In genomic region chrX:103821195-103821831, GRCm38 (mm10) we compare ENCODE assay signal across 8 mouse cellular contexts. TPM values are rescaled to one million over a fixed set of nuclear protein-coding genes. Genes with fewer than 3 reads are reported as not detected.
DNase-seq lines count a peak whose midpoint lies in the region; ATAC-seq lines count a peak whose summit lies in the region.

No protein-coding gene starts in this region.

- peaks cover 4% of the 10 kb centered on the region; the same call in 1 of the 2 replicates for H3K9me3 ChIP-seq in megakaryocyte, embryonic 14.5 days
- 0 out of 2 replicates have a peak, but pooled peaks cover 4% of the 10 kb centered on the region for H3K9me3 ChIP-seq in heart, embryonic 16.5 days (replicated peaks; ENCODE audit: control insufficient read depth, low read length)
- no peaks in the 10 kb centered on the region for H3K9me3 ChIP-seq in liver, embryonic 11.5 days (ENCODE audit: control insufficient read depth, low read length)
- no peaks in the 10 kb centered on the region for H3K9me3 ChIP-seq in neural tube, embryonic 13.5 days

- no peaks in the 10 kb centered on the region for H3K36me3 ChIP-seq in megakaryocyte, embryonic 14.5 days (replicated peaks; ENCODE audit: low read length)
- H3K36me3 ChIP-seq in heart, embryonic 16.5 days (ENCODE audit: control insufficient read depth, insufficient read depth), result no peaks in the 10 kb centered on the region
- H3K36me3 ChIP-seq in liver, embryonic 11.5 days (ENCODE audit: control insufficient read depth, insufficient read depth, low read length), result no peaks in the 10 kb centered on the region
- H3K36me3 ChIP-seq in neural tube, embryonic 13.5 days, result no peaks in the 10 kb centered on the region

- 15% methylated on average over 37 of the region's 37 CpGs for WGBS in heart, embryonic 16.5 days
- 19% methylated on average over 32 of the region's 37 CpGs for WGBS in liver, embryonic 11.5 days
- 22% methylated on average over 37 of the region's 37 CpGs for WGBS in neural tube, embryonic 13.5 days

- H3K4me1 ChIP-seq in megakaryocyte, embryonic 14.5 days, result peaks cover 18% of the 10 kb centered on the region
- H3K4me1 ChIP-seq in heart, embryonic 16.5 days (ENCODE audit: control insufficient read depth, insufficient read depth, low read length), result no peaks in the 10 kb centered on the region
- no peaks in the 10 kb centered on the region for H3K4me1 ChIP-seq in liver, embryonic 11.5 days (replicated peaks; ENCODE audit: control insufficient read depth, insufficient read depth, low read length)
- peaks cover 10% of the 10 kb centered on the region for H3K4me1 ChIP-seq in neural tube, embryonic 13.5 days (replicated peaks)

- H3K4me2 ChIP-seq in heart, embryonic 16.5 days (ENCODE audit: low read depth, low read length), result peak overlapping the region; percentile 82
- peak overlapping the region; percentile 75 for H3K4me2 ChIP-seq in liver, embryonic 11.5 days
- H3K4me2 ChIP-seq in neural tube, embryonic 13.5 days, result peak overlapping the region; percentile 73

- DNase-seq in adrenal gland, postnatal 10 days, result peak; percentile 3
- DNase-seq in adrenal gland, adult 8-10 months, result no peak
- DNase-seq in liver, embryonic 11.5 days (ENCODE audit: low spot score), result no peak
- no peak for DNase-seq in right cerebral cortex, adult 2 months (ENCODE audit: low spot score in 2 of 2)

- peak overlapping the region; percentile 67 for H3K9ac ChIP-seq in heart, embryonic 16.5 days (ENCODE audit: low read length)
- H3K9ac ChIP-seq in liver, embryonic 11.5 days (ENCODE audit: low read depth, low read length), result peak overlapping the region; percentile 3; the same call in 1 of the 2 replicates
- H3K9ac ChIP-seq in neural tube, embryonic 13.5 days, result peak overlapping the region; percentile 74

- H3K4me3 ChIP-seq in megakaryocyte, embryonic 14.5 days (replicated peaks), result peak overlapping the region; percentile 92
- H3K4me3 ChIP-seq in heart, embryonic 16.5 days (ENCODE audit: low read length), result peak overlapping the region; percentile 68
- peak overlapping the region; percentile 51 for H3K4me3 ChIP-seq in liver, embryonic 11.5 days (ENCODE audit: low read depth, low read length)
- peak overlapping the region; percentile 53 for H3K4me3 ChIP-seq in neural tube, embryonic 13.5 days

- ATAC-seq in megakaryocyte, adult 5-6 weeks (ENCODE audit: poor library complexity, severe bottlenecking), result no peak
- no peak; the same call in 1 of the 2 replicates for ATAC-seq in heart, embryonic 16.5 days (replicated peaks; ENCODE audit: extremely low read depth, insufficient read depth, low FRiP score)
- ATAC-seq in liver, embryonic 11.5 days (replicated peaks; ENCODE audit: low FRiP score), result peak; percentile 30
- ATAC-seq in neural tube, embryonic 13.5 days (ENCODE audit: low read depth), result peak; percentile 36

- peak overlapping the region; percentile 47 for H3K27ac ChIP-seq in heart, embryonic 16.5 days (ENCODE audit: low read length)
- no peak overlapping the region for H3K27ac ChIP-seq in liver, embryonic 11.5 days (ENCODE audit: low read depth, low read length)
- peak overlapping the region; percentile 52 for H3K27ac ChIP-seq in neural tube, embryonic 13.5 days (replicated peaks)

- H3K27me3 ChIP-seq in megakaryocyte, embryonic 14.5 days (replicated peaks), result peaks cover 52% of the 10 kb centered on the region
- peaks cover 47% of the 10 kb centered on the region for H3K27me3 ChIP-seq in heart, embryonic 16.5 days (ENCODE audit: control insufficient read depth, insufficient read depth, low read length)
- peaks cover 67% of the 10 kb centered on the region for H3K27me3 ChIP-seq in liver, embryonic 11.5 days (replicated peaks; ENCODE audit: control insufficient read depth, insufficient read depth, low read length)
- peaks cover 89% of the 10 kb centered on the region for H3K27me3 ChIP-seq in neural tube, embryonic 13.5 days

RNA-seq across cellular contexts. Expression of gene Slc16a2, which starts 0.5 kb away (rescaled TPM):
- 10 to 100 TPM; 41.8 to 56.6 TPM for total RNA-seq in adrenal gland, postnatal 10 days (2021)
- 10 to 100 TPM; 15.5 to 67.8 (median 38.5) TPM for total RNA-seq in adrenal gland, adult 8-10 months (2022)
- 0.30 TPM in 1 of 2 replicates, not detected in the other for polyA plus RNA-seq in megakaryocyte, embryonic 14.5 days (2012; ENCODE audit: insufficient read depth, low replicate concordance)
- total RNA-seq in megakaryocyte, adult 5-6 weeks (2015), result 0.05 and 0.20 TPM in 2 replicates
- 0.53 TPM in 1 of 2 replicates, not detected in the other for total RNA-seq in megakaryocyte, adult 5-6 weeks (2017)
- polyA plus RNA-seq in heart, embryonic 16.5 days (2015; fragmentation: Nextera tagmentation; extraction: Ambion mirVana), result 19.9 and 20.6 TPM in 2 replicates
- 4.9 and 5.6 TPM in 2 replicates for polyA plus RNA-seq in liver, embryonic 11.5 days (2014; fragmentation: Nextera tagmentation; extraction: Ambion mirVana)
- polyA plus RNA-seq in neural tube, embryonic 13.5 days (2015; fragmentation: Nextera tagmentation; extraction: Ambion mirVana), result 19.5 and 22.3 TPM in 2 replicates

Comparison
In these comparisons a context has a peak if more than half of its experiments do, and no peak if none do; other contexts are left out.
1. ATAC-seq: peak in liver, embryonic 11.5 days (single experiment) and neural tube, embryonic 13.5 days (single experiment); none in megakaryocyte, adult 5-6 weeks (single experiment) and heart, embryonic 16.5 days (single experiment).
2. H3K9ac ChIP-seq: peak in every context shown above with its lines; median percentile 74 in neural tube, embryonic 13.5 days; 67 in heart, embryonic 16.5 days; 3 in liver, embryonic 11.5 days.
3. Peak in every context shown above with its lines, with median percentiles within 50 percentile points of each other: H3K4me3 ChIP-seq and H3K4me2 ChIP-seq.